Mouse (Mus musculus) hindbrain, embryonic 10.5 days (tissue): Measurements from ENCODE around the gene Ptgdr2. TPM values are rescaled to one million over a fixed set of nuclear protein-coding genes. Genes with fewer than 3 reads are reported as not detected.

Experiments used
- DNase-seq: peaks from one replicate; pipeline ENCODE4 v3.0.0-alpha.2; 2017; ENCODE audit warnings: low spot score
- H3K27ac ChIP-seq: fragments of 300-500 bp; sonication (generic); 2 replicates; pipeline ENCODE4 v1.5.1; 2016; ENCODE audit warnings: mild to moderate bottlenecking, moderate library complexity
- H3K27me3 ChIP-seq: fragments of 300-500 bp; sonication (generic); 2 replicates; pipeline ENCODE4 v1.6.1; 2016; ENCODE audit warnings: mild to moderate bottlenecking; ENCODE audit not compliant: poor library complexity, insufficient read depth, severe bottlenecking
- H3K36me3 ChIP-seq: fragments of 300-500 bp; sonication (generic); 2 replicates; pipeline ENCODE4 v1.6.1; 2016; ENCODE audit warnings: mild to moderate bottlenecking, moderate library complexity
- H3K4me1 ChIP-seq: fragments of 300-500 bp; sonication (generic); replicated peaks from 2 replicates; pipeline ENCODE4 v1.6.1; 2016; ENCODE audit warnings: mild to moderate bottlenecking
- H3K4me3 ChIP-seq: fragments of 300-500 bp; sonication (generic); 2 replicates; pipeline ENCODE4 v1.5.1; 2016; ENCODE audit warnings: mild to moderate bottlenecking, moderate library complexity
- H3K9me3 ChIP-seq: fragments of 300-500 bp; sonication (generic); 2 replicates; pipeline ENCODE4 v1.6.1; 2016; ENCODE audit warnings: mild to moderate bottlenecking, moderate library complexity
- WGBS: fragments of 180-500 bp; shearing (Covaris S2); methylation state at CpG from one replicate; pipeline ENCODE4 v1.1.7; 2016; 5-methylcytosine and 5-hydroxymethylcytosine counted together
- polyA plus RNA-seq: library from polyadenylated mRNA; unstranded; fragments of >200 nt; fragmentation: Nextera tagmentation; extraction: Ambion mirVana; gene quantifications from 2 replicates; pipeline ENCODE4 v1.2.1, GENCODE M21; 2016

Gene Ptgdr2
- polyA plus RNA-seq, 1 experiment from 2014 or later = not detected

- Histone ChIP-seq H3K4me3 (no peak overlapping the region), H3K4me1 (no peaks in the 10 kb centered on the region), H3K36me3 (no peaks in the 10 kb centered on the region), H3K27ac (no peak overlapping the region), H3K9me3 (peaks cover 16% of the 10 kb centered on the region; the same call in 1 of the 2 replicates), H3K27me3 (no peaks in the 10 kb centered on the region)
- DNase-seq = no peak
- WGBS = 90% methylated on average over 7 of the region's 7 CpGs
These were observed 31.6 kb downstream of the Ptgdr2 start for GRCm38 (mm10) chr19:10968578-10968977.

GRCm38 (mm10) chr19:10970457-10970856 lies 33.5 kb downstream of the Ptgdr2 start:
- 88% methylated on average over 3 of the region's 3 CpGs for WGBS
- peaks cover 16% of the 10 kb centered on the region; the same call in 1 of the 2 replicates for H3K9me3 ChIP-seq
- H3K27ac ChIP-seq = no peak overlapping the region
- no peaks in the 10 kb centered on the region for H3K27me3 ChIP-seq
- no peak for DNase-seq
- H3K4me3 ChIP-seq = no peak overlapping the region
- no peaks in the 10 kb centered on the region for H3K36me3 ChIP-seq
- H3K4me1 ChIP-seq = no peaks in the 10 kb centered on the region

- Histone ChIP-seq H3K27me3 (no peaks in the 10 kb centered on the region), H3K4me3 (no peak overlapping the region), H3K4me1 (no peaks in the 10 kb centered on the region), H3K27ac (no peak overlapping the region), H3K36me3 (no peaks in the 10 kb centered on the region), H3K9me3 (peaks cover 16% of the 10 kb centered on the region; the same call in 1 of the 2 replicates)
- 53% methylated on average over 3 of the region's 3 CpGs for WGBS
- DNase-seq = no peak
These were observed 35.7 kb downstream of the Ptgdr2 start for GRCm38 (mm10) chr19:10972660-10973059.

GRCm38 (mm10) chr19:10973187-10973586 lies 36.2 kb downstream of the Ptgdr2 start:
- no peak overlapping the region for H3K27ac ChIP-seq
- no peaks in the 10 kb centered on the region for H3K4me1 ChIP-seq
- H3K4me3 ChIP-seq = no peak overlapping the region
- no peak for DNase-seq
- no peaks in the 10 kb centered on the region for H3K27me3 ChIP-seq
- 70% methylated on average over 2 of the region's 2 CpGs for WGBS
- H3K9me3 ChIP-seq = peaks cover 12% of the 10 kb centered on the region; the same call in 1 of the 2 replicates
- no peaks in the 10 kb centered on the region for H3K36me3 ChIP-seq

GRCm38 (mm10) chr19:10974238-10974865 lies 37.4 kb downstream of the Ptgdr2 start, which contains the start of gene Ms4a10:
Gene Ms4a10, minus strand, starts transcription at chr19:10974670.
- WGBS = 65% methylated on average over 4 of the region's 4 CpGs
- H3K27me3 ChIP-seq = no peaks in the 10 kb centered on the region
- H3K4me1 ChIP-seq = 0 out of 2 replicates have a peak, but pooled peaks cover under 1% of the 10 kb centered on the region
- H3K4me3 ChIP-seq = no peak within 1 kb of the TSS
- H3K9me3 ChIP-seq = peaks cover 12% of the 10 kb centered on the region; the same call in 1 of the 2 replicates
- no peak for DNase-seq
- H3K27ac ChIP-seq = no peak within 1 kb of the TSS
- H3K36me3 ChIP-seq = no peaks in the 10 kb centered on the region

GRCm38 (mm10) chr19:10975187-10975586 lies 38.2 kb downstream of the Ptgdr2 start:
- Histone ChIP-seq H3K27me3 (no peaks in the 10 kb centered on the region), H3K4me1 (peaks cover 7% of the 10 kb centered on the region; the same call in 1 of the 2 replicates), H3K36me3 (no peaks in the 10 kb centered on the region), H3K9me3 (peaks cover 12% of the 10 kb centered on the region; the same call in 1 of the 2 replicates), H3K4me3 (no peak overlapping the region), H3K27ac (no peak overlapping the region)
- WGBS = 83% methylated on average over 2 of the region's 2 CpGs
- no peak for DNase-seq

- Histone ChIP-seq H3K36me3 (no peaks in the 10 kb centered on the region), H3K27me3 (no peaks in the 10 kb centered on the region), H3K4me1 (peaks cover 7% of the 10 kb centered on the region; the same call in 1 of the 2 replicates), H3K27ac (no peak overlapping the region), H3K4me3 (no peak overlapping the region), H3K9me3 (peaks cover 6% of the 10 kb centered on the region; the same call in 1 of the 2 replicates)
- no peak for DNase-seq
- WGBS = 54% methylated on average over 4 of the region's 4 CpGs
These were observed 39.4 kb downstream of the Ptgdr2 start for GRCm38 (mm10) chr19:10976318-10976717.

- Histone ChIP-seq H3K36me3 (no peaks in the 10 kb centered on the region), H3K4me3 (no peak overlapping the region), H3K27ac (peak overlapping the region; percentile 25; the same call in 1 of the 2 replicates), H3K27me3 (no peaks in the 10 kb centered on the region), H3K4me1 (peaks cover 12% of the 10 kb centered on the region; the same call in 1 of the 2 replicates), H3K9me3 (no peaks in the 10 kb centered on the region)
- DNase-seq = peak; percentile 77
- WGBS = 13% methylated on average over 18 of the region's 18 CpGs
These were observed 42.5 kb downstream of the Ptgdr2 start for GRCm38 (mm10) chr19:10979184-10980168.

- 84% methylated on average over 5 of the region's 5 CpGs for WGBS
These were observed 43.2 kb downstream of the Ptgdr2 start for GRCm38 (mm10) chr19:10980210-10980609.

GRCm38 (mm10) chr19:10983146-10983545 lies 46.2 kb downstream of the Ptgdr2 start:
- Histone ChIP-seq H3K4me1 (peaks cover 12% of the 10 kb centered on the region; the same call in 1 of the 2 replicates), H3K9me3 (no peaks in the 10 kb centered on the region), H3K27ac (no peak overlapping the region), H3K36me3 (no peaks in the 10 kb centered on the region), H3K4me3 (peak overlapping the region; percentile 30), H3K27me3 (no peaks in the 10 kb centered on the region)
- peak; percentile 45 for DNase-seq
- WGBS = 26% methylated on average over 14 of the region's 14 CpGs

More at GRCm38 (mm10) chr19:10980210-10980609, 43.2 kb downstream of the Ptgdr2 start:
- no peak overlapping the region for H3K27ac ChIP-seq
- peaks cover 12% of the 10 kb centered on the region; the same call in 1 of the 2 replicates for H3K4me1 ChIP-seq
- H3K9me3 ChIP-seq = no peaks in the 10 kb centered on the region
- no peak overlapping the region for H3K4me3 ChIP-seq
- no peak for DNase-seq
- H3K36me3 ChIP-seq = no peaks in the 10 kb centered on the region
- H3K27me3 ChIP-seq = no peaks in the 10 kb centered on the region

GRCm38 (mm10) chr19:10984551-10984950 lies 47.6 kb downstream of the Ptgdr2 start:
- no peak overlapping the region for H3K4me3 ChIP-seq
- no peaks in the 10 kb centered on the region for H3K9me3 ChIP-seq
- H3K27ac ChIP-seq = no peak overlapping the region
- WGBS = 76% methylated on average over 13 of the region's 13 CpGs
- H3K4me1 ChIP-seq = peaks cover 10% of the 10 kb centered on the region; the same call in 1 of the 2 replicates
- H3K36me3 ChIP-seq = no peaks in the 10 kb centered on the region
- DNase-seq = no peak
- no peaks in the 10 kb centered on the region for H3K27me3 ChIP-seq

- H3K4me3 ChIP-seq = no peak overlapping the region
- WGBS = 90% methylated on average over 4 of the region's 4 CpGs
- DNase-seq = no peak
These were observed 48.9 kb downstream of the Ptgdr2 start for GRCm38 (mm10) chr19:10985889-10986288.

More at GRCm38 (mm10) chr19:10985889-10986288, 48.9 kb downstream of the Ptgdr2 start:
- Histone ChIP-seq H3K27ac (no peak overlapping the region), H3K9me3 (no peaks in the 10 kb centered on the region), H3K27me3 (no peaks in the 10 kb centered on the region), H3K36me3 (no peaks in the 10 kb centered on the region), H3K4me1 (peaks cover 5% of the 10 kb centered on the region; the same call in 1 of the 2 replicates)
